Mouse (Mus musculus) forebrain, embryonic 13.5 days (tissue): ENCODE measurements at regions not wholly inside any gene's neighbourhood (a gene's known extent, or its start where the extent isn't known, plus 50 kb on each side); places are given as distances from the start of the nearest gene placed in this dataset.

Experiments used
- ATAC-seq: fragments of 200-750 bp; cut with Nextera tagmentation; 2 replicates; pipeline ENCODE4 v1.8.0; 2017
- H3K27ac ChIP-seq: fragments of 300-500 bp; sonication (generic); 2 replicates; pipeline ENCODE4 v1.5.1; 2015; ENCODE audit warnings: inconsistent platforms, mild to moderate bottlenecking, moderate library complexity
- H3K27me3 ChIP-seq: fragments of 300-500 bp; sonication (generic); 2 replicates; pipeline ENCODE4 v1.6.1; 2015; ENCODE audit warnings: mild to moderate bottlenecking, inconsistent platforms
- H3K36me3 ChIP-seq: fragments of 300-500 bp; sonication (generic); 2 replicates; pipeline ENCODE4 v1.6.1; 2015; ENCODE audit warnings: mild to moderate bottlenecking, inconsistent platforms; ENCODE audit not compliant: poor library complexity, severe bottlenecking
- H3K4me1 ChIP-seq: fragments of 300-500 bp; sonication (generic); 2 replicates; pipeline ENCODE4 v1.6.1; 2015; ENCODE audit warnings: inconsistent platforms
- H3K4me2 ChIP-seq: fragments of 300-500 bp; sonication (generic); 2 replicates; pipeline ENCODE4 v1.6.1; 2015; ENCODE audit warnings: inconsistent platforms, mild to moderate bottlenecking, moderate library complexity
- H3K4me3 ChIP-seq: fragments of 300-500 bp; sonication (generic); 2 replicates; pipeline ENCODE4 v1.5.1; 2015; ENCODE audit warnings: mild to moderate bottlenecking, inconsistent platforms
- H3K9ac ChIP-seq: fragments of 300-500 bp; sonication (generic); 2 replicates; pipeline ENCODE4 v1.6.1; 2015; ENCODE audit warnings: mild to moderate bottlenecking, inconsistent platforms
- H3K9me3 ChIP-seq: fragments of 300-500 bp; sonication (generic); replicated peaks from 2 replicates; pipeline ENCODE4 v1.6.1; 2016; ENCODE audit warnings: inconsistent platforms
- whole genome bisulfite sequencing: fragments of 180-500 bp; shearing (Covaris S2); methylation state at CpG from one replicate; pipeline ENCODE4 v1.1.7; 2015; 5-methylcytosine and 5-hydroxymethylcytosine counted together

DNA sequence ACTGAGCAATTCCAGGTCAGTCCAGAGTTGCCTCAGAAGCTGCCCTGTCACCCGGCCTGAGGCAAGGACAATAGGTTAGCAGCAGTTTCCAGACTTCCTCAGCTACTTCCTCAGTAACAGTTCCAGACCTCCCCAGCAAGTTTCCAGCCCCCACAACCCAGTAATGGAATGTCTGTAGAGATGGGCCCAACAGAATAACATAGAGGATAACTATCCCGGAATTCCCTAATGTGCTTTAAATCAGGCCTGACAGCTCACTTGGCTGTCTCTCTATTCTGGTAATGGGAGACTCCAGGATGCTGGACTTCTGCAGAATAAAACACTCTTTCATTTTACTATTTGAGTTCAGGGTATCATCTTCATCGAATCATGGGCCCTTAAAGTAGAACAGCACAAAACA is 268.4 kb upstream of the Tsc22d2 start:
- H3K4me2 ChIP-seq, result no peak overlapping the region
- H3K36me3 ChIP-seq, result no peaks in the 10 kb centered on the region
- H3K4me1 ChIP-seq, result no peaks in the 10 kb centered on the region
- ATAC-seq, result no peak
- no peak overlapping the region for H3K9ac ChIP-seq
- no peaks in the 10 kb centered on the region for H3K27me3 ChIP-seq
- WGBS, result 75% methylated on average over 3 of the region's 3 CpGs
- H3K27ac ChIP-seq, result no peak overlapping the region
- no peak overlapping the region for H3K4me3 ChIP-seq
- no peaks in the 10 kb centered on the region for H3K9me3 ChIP-seq

- Histone ChIP-seq H3K9ac (no peak overlapping the region), H3K36me3 (no peaks in the 10 kb centered on the region), H3K27ac (no peak overlapping the region), H3K4me1 (no peaks in the 10 kb centered on the region), H3K27me3 (no peaks in the 10 kb centered on the region), H3K4me3 (no peak overlapping the region), H3K4me2 (no peak overlapping the region), H3K9me3 (no peaks in the 10 kb centered on the region)
- ATAC-seq, result no peak
- WGBS, result 53% methylated on average over 1 of the region's 1 CpGs
These were observed 267.8 kb upstream of the Tsc22d2 start for GRCm38 (mm10) chr3:58146762-58147161.

- ATAC-seq, result no peak
- H3K36me3 ChIP-seq, result no peaks in the 10 kb centered on the region
- H3K4me2 ChIP-seq, result no peak overlapping the region
- no peak overlapping the region for H3K9ac ChIP-seq
- no peaks in the 10 kb centered on the region for H3K4me1 ChIP-seq
- H3K27ac ChIP-seq, result no peak overlapping the region
- no peak overlapping the region for H3K4me3 ChIP-seq
- WGBS, result 85% methylated on average over 3 of the region's 3 CpGs
- no peaks in the 10 kb centered on the region for H3K27me3 ChIP-seq
- H3K9me3 ChIP-seq, result no peaks in the 10 kb centered on the region
These were observed 261.4 kb upstream of the Tsc22d2 start for GRCm38 (mm10) chr3:58153141-58153540.

GRCm38 (mm10) chr3:58153874-58154756 is 260.4 kb upstream of the Tsc22d2 start:
- 73% methylated on average over 21 of the region's 21 CpGs for WGBS
- Histone ChIP-seq H3K9ac (no peak overlapping the region), H3K4me1 (no peaks in the 10 kb centered on the region), H3K27me3 (no peaks in the 10 kb centered on the region), H3K36me3 (no peaks in the 10 kb centered on the region), H3K4me3 (no peak overlapping the region), H3K9me3 (no peaks in the 10 kb centered on the region), H3K27ac (no peak overlapping the region), H3K4me2 (no peak overlapping the region)
- no peak for ATAC-seq

- no peaks in the 10 kb centered on the region for H3K36me3 ChIP-seq
- 74% methylated on average over 3 of the region's 3 CpGs for WGBS
- no peaks in the 10 kb centered on the region for H3K27me3 ChIP-seq
- no peak overlapping the region for H3K4me2 ChIP-seq
- H3K9me3 ChIP-seq, result no peaks in the 10 kb centered on the region
- no peak overlapping the region for H3K4me3 ChIP-seq
- H3K27ac ChIP-seq, result no peak overlapping the region
- H3K9ac ChIP-seq, result no peak overlapping the region
- peak; percentile 54 for ATAC-seq
- peaks cover 5% of the 10 kb centered on the region; the same call in 1 of the 2 replicates for H3K4me1 ChIP-seq
These were observed 255.1 kb upstream of the Tsc22d2 start for GRCm38 (mm10) chr3:58159384-58159783.

- H3K4me3 ChIP-seq, result no peak overlapping the region
- peaks cover 5% of the 10 kb centered on the region; the same call in 1 of the 2 replicates for H3K4me1 ChIP-seq
- no peak overlapping the region for H3K4me2 ChIP-seq
- H3K27ac ChIP-seq, result no peak overlapping the region
- WGBS, result 27% methylated on average over 10 of the region's 10 CpGs
- no peak overlapping the region for H3K9ac ChIP-seq
- H3K27me3 ChIP-seq, result no peaks in the 10 kb centered on the region
- H3K9me3 ChIP-seq, result no peaks in the 10 kb centered on the region
- no peaks in the 10 kb centered on the region for H3K36me3 ChIP-seq
- no peak for ATAC-seq
These were observed 252.3 kb upstream of the Tsc22d2 start for GRCm38 (mm10) chr3:58162238-58162637.

GRCm38 (mm10) chr3:58163806-58164205 is 250.7 kb upstream of the Tsc22d2 start:
- Histone ChIP-seq H3K9ac (no peak overlapping the region), H3K4me3 (no peak overlapping the region), H3K36me3 (no peaks in the 10 kb centered on the region), H3K27me3 (no peaks in the 10 kb centered on the region), H3K4me2 (no peak overlapping the region), H3K4me1 (peaks cover 10% of the 10 kb centered on the region; the same call in 1 of the 2 replicates), H3K9me3 (no peaks in the 10 kb centered on the region), H3K27ac (no peak overlapping the region)
- ATAC-seq, result peak; percentile 66
- WGBS, result 9% methylated on average over 10 of the region's 10 CpGs

DNA sequence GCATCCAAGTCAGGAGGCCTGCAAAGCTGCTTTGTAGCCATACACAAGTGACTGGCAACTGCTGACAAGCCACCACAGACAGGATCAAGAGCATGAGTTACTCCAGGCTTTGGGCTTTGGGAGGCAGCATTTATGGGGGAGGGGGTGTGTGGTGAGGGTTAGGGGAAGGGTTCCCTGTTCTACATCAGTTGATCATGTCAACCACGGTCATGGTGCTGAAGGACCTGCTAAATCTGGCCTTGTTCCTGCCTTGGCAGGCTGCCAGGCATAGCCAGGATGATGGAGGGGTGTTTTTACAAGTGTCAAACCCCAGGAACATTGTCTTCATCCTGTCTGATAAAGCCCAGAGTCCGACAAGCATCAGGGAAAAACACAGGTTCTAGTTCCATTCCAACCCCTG is 247.9 kb upstream of the Tsc22d2 start:
- Histone ChIP-seq H3K4me2 (no peak overlapping the region), H3K27me3 (no peaks in the 10 kb centered on the region), H3K27ac (no peak overlapping the region), H3K9me3 (no peaks in the 10 kb centered on the region), H3K9ac (no peak overlapping the region), H3K36me3 (no peaks in the 10 kb centered on the region), H3K4me1 (peaks cover 12% of the 10 kb centered on the region; the same call in 1 of the 2 replicates), H3K4me3 (no peak overlapping the region)
- ATAC-seq, result no peak
- 61% methylated on average over 2 of the region's 2 CpGs for WGBS

- no peak overlapping the region for H3K9ac ChIP-seq
- no peak overlapping the region for H3K4me2 ChIP-seq
- peaks cover 12% of the 10 kb centered on the region; the same call in 1 of the 2 replicates for H3K4me1 ChIP-seq
- H3K4me3 ChIP-seq, result no peak overlapping the region
- H3K9me3 ChIP-seq, result no peaks in the 10 kb centered on the region
- no peaks in the 10 kb centered on the region for H3K27me3 ChIP-seq
- ATAC-seq, result no peak
- H3K27ac ChIP-seq, result no peak overlapping the region
- no peaks in the 10 kb centered on the region for H3K36me3 ChIP-seq
- 84% methylated on average over 3 of the region's 3 CpGs for WGBS
These were observed 247.4 kb upstream of the Tsc22d2 start for GRCm38 (mm10) chr3:58167121-58167520.

DNA sequence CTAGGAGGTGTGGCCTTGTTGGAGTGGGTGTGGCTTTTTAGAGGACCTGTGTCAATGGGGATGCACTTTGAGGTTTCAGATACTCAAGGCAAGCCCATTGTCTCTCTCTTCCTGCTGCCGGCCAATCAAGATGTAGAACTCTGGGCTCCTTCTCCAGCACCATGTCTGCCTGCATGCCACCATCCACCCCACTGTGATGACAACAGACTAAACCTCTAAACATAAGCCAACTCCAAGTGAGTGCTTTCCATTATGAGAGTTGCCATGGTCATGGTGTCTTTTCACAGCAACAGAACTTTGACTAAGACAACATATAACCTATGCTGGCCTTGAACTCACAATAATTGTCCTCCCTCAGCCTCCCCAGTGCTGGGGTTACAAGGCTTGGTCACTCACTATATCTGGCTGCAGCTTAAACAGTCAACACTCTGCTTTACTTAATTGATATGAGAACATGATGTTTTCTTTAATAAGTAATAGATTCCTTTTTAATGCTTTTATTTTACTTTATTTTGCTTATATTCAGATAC is 246.7 kb upstream of the Tsc22d2 start:
- Histone ChIP-seq H3K4me1 (peaks cover 12% of the 10 kb centered on the region; the same call in 1 of the 2 replicates), H3K9me3 (no peaks in the 10 kb centered on the region), H3K27ac (no peak overlapping the region), H3K36me3 (no peaks in the 10 kb centered on the region), H3K27me3 (no peaks in the 10 kb centered on the region), H3K9ac (no peak overlapping the region), H3K4me3 (no peak overlapping the region), H3K4me2 (no peak overlapping the region)
- no peak for ATAC-seq
- 95% methylated on average over 1 of the region's 1 CpGs for WGBS

- Histone ChIP-seq H3K27me3 (no peaks in the 10 kb centered on the region), H3K4me2 (no peak overlapping the region), H3K36me3 (no peaks in the 10 kb centered on the region), H3K9ac (no peak overlapping the region), H3K9me3 (no peaks in the 10 kb centered on the region), H3K4me1 (peaks cover 12% of the 10 kb centered on the region; the same call in 1 of the 2 replicates), H3K4me3 (no peak overlapping the region), H3K27ac (peak overlapping the region; percentile 54; the same call in 1 of the 2 replicates)
- peak; percentile 80 for ATAC-seq
- 40% methylated on average over 14 of the region's 14 CpGs for WGBS
These were observed 245.9 kb upstream of the Tsc22d2 start for GRCm38 (mm10) chr3:58168522-58169185.

DNA sequence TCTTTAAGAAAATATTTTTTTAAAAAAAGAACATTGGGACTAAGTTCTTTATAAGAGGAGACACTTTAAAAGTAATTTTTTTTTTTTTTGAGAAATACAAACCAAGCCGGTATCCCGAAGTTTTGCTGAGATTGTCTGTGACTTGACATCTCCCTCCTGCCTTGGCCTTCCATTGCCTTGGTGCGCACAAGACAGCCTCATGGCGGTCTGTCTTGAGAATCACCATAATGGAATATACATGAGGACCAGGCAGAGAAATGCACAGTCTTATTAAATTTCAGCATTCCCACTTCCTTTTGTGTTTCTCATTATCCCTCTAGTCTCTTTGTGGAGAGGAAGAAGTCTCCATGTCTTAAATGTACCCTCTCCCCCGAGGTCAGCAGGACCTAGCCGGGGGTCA is 244.7 kb upstream of the Tsc22d2 start:
- Histone ChIP-seq H3K9ac (no peak overlapping the region), H3K27ac (no peak overlapping the region), H3K4me1 (peaks cover 7% of the 10 kb centered on the region; the same call in 1 of the 2 replicates), H3K4me2 (no peak overlapping the region), H3K4me3 (no peak overlapping the region), H3K27me3 (no peaks in the 10 kb centered on the region), H3K36me3 (no peaks in the 10 kb centered on the region), H3K9me3 (no peaks in the 10 kb centered on the region)
- WGBS, result 78% methylated on average over 6 of the region's 6 CpGs
- no peak for ATAC-seq
